Mouse (Mus musculus) liver (tissue): Measurements from ENCODE around the gene Bcl7b.
"Not testable (repeated sequence)": the region's sequence is repeated elsewhere in the genome, so short reads cannot be mapped to it uniquely, and the experiment has no call there.

ENCODE experiments used
- DNase-seq: peaks from one replicate; pipeline ENCODE4 v3.0.0-alpha.2; 2020; ENCODE audit warnings: mixed read lengths

The Bcl7b gene

DNA sequence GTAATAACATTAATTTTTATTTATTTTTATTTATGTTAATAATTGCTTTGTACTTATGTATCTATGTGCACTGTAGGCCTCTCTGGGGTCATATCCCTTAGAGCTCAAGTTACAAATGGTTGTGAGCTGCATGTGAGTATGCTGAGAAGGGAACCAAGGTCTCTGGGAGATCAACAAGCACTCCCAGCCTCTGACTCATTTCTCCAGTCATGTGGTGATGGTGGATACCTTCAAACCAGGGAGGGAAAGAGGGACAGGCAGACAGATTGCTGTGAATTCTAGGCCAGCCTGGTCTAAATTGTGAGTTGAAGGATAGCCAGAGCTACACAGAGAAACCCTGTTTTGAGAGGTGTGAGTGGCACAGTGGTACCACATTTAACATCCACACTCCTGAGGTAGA, 52.9 kb downstream of the Bcl7b start:
- DNase-seq = no peak

DNA sequence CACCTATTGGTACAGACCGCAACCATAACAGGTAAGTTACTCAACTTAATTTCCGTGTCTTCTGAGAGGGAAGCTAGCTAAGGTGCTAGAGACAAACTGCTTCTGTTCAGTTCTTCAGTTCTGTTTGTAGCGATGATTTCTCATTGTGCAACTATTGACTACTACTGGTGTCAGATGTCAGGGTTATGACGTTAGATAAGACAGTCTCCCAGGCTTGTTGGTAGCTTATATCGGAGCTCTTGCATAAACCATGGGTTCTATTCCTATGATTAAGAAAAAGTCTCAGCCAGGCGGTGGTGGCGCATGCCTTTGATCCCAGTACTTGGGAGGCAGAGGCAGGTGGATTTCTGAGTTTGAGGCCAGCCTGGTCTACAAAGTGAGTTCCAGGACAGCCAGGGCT, 54.0 kb downstream of the Bcl7b start:
- no peak for DNase-seq

DNA sequence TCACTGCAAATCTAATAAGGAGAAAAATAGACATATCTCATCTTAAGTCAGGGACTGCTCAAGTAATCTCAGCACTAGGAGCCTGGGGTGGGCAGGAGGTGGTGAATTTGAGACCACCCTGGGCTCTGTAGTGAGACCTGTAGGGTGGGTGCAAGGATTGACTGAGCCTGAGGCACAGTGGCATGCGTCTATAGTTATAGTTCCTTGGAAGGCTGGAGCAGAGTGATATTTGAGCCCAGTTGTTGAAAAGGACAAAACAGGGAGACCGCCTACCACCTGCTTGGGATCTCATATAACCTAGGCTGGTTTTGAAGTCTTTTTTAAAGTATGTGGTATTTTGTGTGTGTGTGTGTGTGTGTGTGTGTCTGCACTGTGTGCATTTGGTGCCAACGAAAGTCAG, 56.1 kb downstream of the Bcl7b start:
- no peak for DNase-seq

DNA sequence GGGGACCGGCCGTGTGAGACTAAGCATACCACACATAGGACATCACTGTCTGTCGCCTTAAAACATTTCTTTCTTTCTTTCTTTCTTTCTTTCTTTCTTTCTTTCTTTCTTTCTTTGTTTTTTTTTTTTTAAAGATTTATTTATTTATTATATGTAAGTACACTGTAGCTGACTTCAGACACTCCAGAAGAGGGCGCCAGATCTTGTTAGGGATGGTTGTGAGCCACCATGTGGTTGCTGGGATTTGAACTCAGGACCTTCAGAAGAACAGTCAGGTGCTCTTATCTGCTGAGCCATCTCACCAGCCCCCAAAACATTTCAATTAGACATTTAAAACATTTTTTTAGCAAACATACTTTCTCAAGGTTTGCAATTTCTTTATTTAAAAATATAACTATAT, 57.8 kb downstream of the Bcl7b start:
- DNase-seq = not testable (repeated sequence)

DNA sequence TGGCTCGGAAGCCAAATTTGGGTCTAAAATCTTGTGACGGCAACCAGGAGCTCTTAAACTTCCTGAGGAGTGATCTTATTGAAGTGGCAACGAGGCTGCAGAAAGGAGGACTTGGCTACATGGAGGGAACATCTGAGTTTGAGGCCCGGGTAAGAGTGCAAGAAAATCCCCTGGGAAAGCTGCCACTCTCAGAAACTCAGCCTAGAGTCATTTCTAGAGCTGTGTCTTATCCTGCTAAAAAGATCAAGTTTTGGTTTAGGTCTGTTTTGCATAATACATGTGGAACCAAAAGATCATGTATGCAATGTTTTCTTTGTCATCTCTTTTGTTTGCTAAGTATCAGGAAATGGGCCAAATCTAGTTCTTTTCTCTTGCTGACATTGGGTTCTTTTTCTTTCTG, 62.1 kb downstream of the Bcl7b start:
- DNase-seq = no peak
